Mouse (Mus musculus): ENCODE results near the gene Msantd1. TPM values are rescaled to one million over a fixed set of nuclear protein-coding genes. Genes with fewer than 3 reads are reported as not detected.
A peak's percentile ranks its signal among the peaks of the same experiment; 100 is the strongest.

The Msantd1 gene
- polyA plus RNA-seq, 1 experiment: 1.1 TPM

DNA sequence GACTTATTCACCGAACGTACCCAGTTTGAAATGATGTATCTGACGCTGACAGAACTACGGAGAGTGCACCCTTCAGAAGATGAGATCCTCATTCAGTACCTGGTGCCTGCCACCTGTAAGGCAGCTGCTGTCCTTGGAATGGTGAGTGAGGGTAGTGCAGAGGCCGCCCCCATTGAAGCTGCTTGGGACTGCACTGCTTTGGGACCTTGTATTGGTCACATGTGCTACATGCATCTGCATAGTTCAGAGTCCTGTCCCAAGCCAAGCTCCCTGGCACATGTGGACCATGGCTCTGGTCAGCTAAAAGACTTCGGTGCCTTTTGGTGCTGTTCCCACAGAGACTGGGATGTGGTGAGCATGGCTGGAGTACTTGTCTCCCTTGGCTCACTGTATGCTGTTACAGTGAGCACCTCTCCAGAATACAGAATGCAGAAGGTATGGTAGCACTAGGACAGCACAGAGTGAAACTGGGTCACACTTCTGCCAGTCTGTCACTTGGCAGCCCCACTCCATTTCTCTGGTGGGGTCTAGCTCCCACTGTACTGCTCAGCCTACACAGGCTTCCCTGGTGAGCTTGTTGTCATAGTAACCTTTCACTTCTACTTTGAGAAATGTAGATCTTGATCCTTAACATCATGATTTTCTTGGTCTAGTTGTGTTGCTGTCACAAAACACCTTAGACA, 7.9 kb upstream of the Msantd1 start:
- Histone ChIP-seq H3K27ac (ENCODE audit: insufficient read depth, low read depth, low read length) (no peak overlapping the region), H3K36me3 (ENCODE audit: control insufficient read depth, insufficient read depth, low read length) (peaks cover 2% of the 10 kb centered on the region), H3K4me1 (ENCODE audit: control insufficient read depth, insufficient read depth, low read length) (no peaks in the 10 kb centered on the region), H3K4me3 (ENCODE audit: insufficient read depth, low read depth, low read length) (no peak overlapping the region), H3K27me3 (replicated peaks; ENCODE audit: control insufficient read depth, insufficient read depth, low read length) (no peaks in the 10 kb centered on the region)
- no peak for DNase-seq
- TF ChIP-seq CTCF (conservative IDR thresholded peaks at IDR 0.05; ENCODE audit: insufficient read depth, insufficient read length, low read depth, low read length): no peak
- no peak for TF ChIP-seq POLR2A (IDR thresholded peaks at IDR 0.05; ENCODE audit: low read depth, low read length)
- 93% methylated on average over 6 of the region's 6 CpGs for WGBS

GRCm38 (mm10) chr5:34902371-34902770, 5.4 kb upstream of the Msantd1 start:
- Histone ChIP-seq H3K4me3 (ENCODE audit: insufficient read depth, low read depth, low read length) (no peak overlapping the region), H3K4me1 (ENCODE audit: control insufficient read depth, insufficient read depth, low read length) (no peaks in the 10 kb centered on the region), H3K27me3 (replicated peaks; ENCODE audit: control insufficient read depth, insufficient read depth, low read length) (no peaks in the 10 kb centered on the region), H3K36me3 (ENCODE audit: control insufficient read depth, insufficient read depth, low read length) (peaks cover 1% of the 10 kb centered on the region; the same call in 1 of the 2 replicates), H3K27ac (ENCODE audit: insufficient read depth, low read depth, low read length) (no peak overlapping the region)
- no peak for TF ChIP-seq CTCF (conservative IDR thresholded peaks at IDR 0.05; ENCODE audit: insufficient read depth, insufficient read length, low read depth, low read length)
- no peak for TF ChIP-seq POLR2A (IDR thresholded peaks at IDR 0.05; ENCODE audit: low read depth, low read length)
- DNase-seq: no peak

DNA sequence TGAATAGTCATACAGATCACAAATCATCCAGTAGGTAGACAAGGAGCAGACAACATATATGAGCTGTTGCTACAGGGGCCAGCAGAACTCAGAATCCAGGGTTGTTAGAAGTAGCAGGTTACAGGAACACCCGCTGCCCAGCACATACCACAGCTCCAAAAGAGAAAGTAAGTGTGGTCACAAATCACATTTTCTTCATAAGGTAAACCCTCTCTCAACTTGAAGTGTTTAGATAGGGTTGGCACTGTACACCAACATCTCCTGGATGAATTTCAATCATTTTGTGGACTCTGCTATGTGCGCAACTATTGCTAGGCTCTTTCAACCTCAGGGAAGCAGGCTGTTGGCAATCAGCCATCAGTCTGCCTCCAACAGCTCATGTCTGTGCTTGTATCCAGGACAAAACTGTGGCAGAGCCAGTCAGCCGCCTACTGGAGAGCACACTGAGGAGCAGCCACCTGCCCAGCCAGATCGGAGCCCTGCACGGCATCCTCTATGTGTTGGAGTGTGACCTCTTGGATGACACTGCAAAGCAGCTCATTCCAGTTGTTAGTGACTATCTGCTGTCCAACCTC, 4.9 kb upstream of the Msantd1 start:
- no peak for TF ChIP-seq POLR2A (IDR thresholded peaks at IDR 0.05; ENCODE audit: low read depth, low read length)
- no peak overlapping the region for H3K4me3 ChIP-seq (ENCODE audit: insufficient read depth, low read depth, low read length)
- DNase-seq: peak; percentile 29
- no peak overlapping the region for H3K27ac ChIP-seq (ENCODE audit: insufficient read depth, low read depth, low read length)
- WGBS: 78% methylated on average over 5 of the region's 5 CpGs
- peaks cover 1% of the 10 kb centered on the region; the same call in 1 of the 2 replicates for H3K36me3 ChIP-seq (ENCODE audit: control insufficient read depth, insufficient read depth, low read length)
- no peaks in the 10 kb centered on the region for H3K4me1 ChIP-seq (ENCODE audit: control insufficient read depth, insufficient read depth, low read length)
- no peaks in the 10 kb centered on the region for H3K27me3 ChIP-seq (replicated peaks; ENCODE audit: control insufficient read depth, insufficient read depth, low read length)

DNA sequence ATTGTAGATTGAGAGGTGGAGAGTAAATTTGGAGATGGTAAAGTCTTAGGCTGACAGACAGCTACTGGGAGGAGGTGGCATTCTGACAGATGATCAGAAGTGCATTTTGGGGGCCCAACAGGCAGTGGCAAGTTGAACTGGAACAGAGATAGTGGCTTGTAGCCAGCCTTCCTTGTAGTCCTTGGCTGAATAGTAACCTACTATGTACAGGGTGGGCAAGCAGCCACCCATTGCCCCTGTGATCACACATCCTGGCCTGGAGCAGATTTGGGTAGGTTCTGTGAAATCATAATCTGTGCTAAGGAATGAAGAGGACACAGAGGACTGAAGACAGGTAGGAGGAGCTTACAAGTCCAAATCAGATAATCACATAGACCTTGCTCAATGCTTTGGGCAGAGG, 3.4 kb upstream of the Msantd1 start:
- peaks cover 1% of the 10 kb centered on the region; the same call in 1 of the 2 replicates for H3K36me3 ChIP-seq (ENCODE audit: control insufficient read depth, insufficient read depth, low read length)
- TF ChIP-seq CTCF (conservative IDR thresholded peaks at IDR 0.05; ENCODE audit: insufficient read depth, insufficient read length, low read depth, low read length) (no peak), POLR2A (IDR thresholded peaks at IDR 0.05; ENCODE audit: low read depth, low read length) (no peak)
- DNase-seq: no peak
- no peak overlapping the region for H3K27ac ChIP-seq (ENCODE audit: insufficient read depth, low read depth, low read length)
- no peak overlapping the region for H3K4me3 ChIP-seq (ENCODE audit: insufficient read depth, low read depth, low read length)
- H3K27me3 ChIP-seq (replicated peaks; ENCODE audit: control insufficient read depth, insufficient read depth, low read length): no peaks in the 10 kb centered on the region
- no peaks in the 10 kb centered on the region for H3K4me1 ChIP-seq (ENCODE audit: control insufficient read depth, insufficient read depth, low read length)

- no peak overlapping the region for H3K4me3 ChIP-seq (ENCODE audit: insufficient read depth, low read depth, low read length)
- no peaks in the 10 kb centered on the region for H3K4me1 ChIP-seq (ENCODE audit: control insufficient read depth, insufficient read depth, low read length)
- H3K27ac ChIP-seq (ENCODE audit: insufficient read depth, low read depth, low read length): no peak overlapping the region
- TF ChIP-seq POLR2A (IDR thresholded peaks at IDR 0.05; ENCODE audit: low read depth, low read length): no peak
- TF ChIP-seq CTCF (conservative IDR thresholded peaks at IDR 0.05; ENCODE audit: insufficient read depth, insufficient read length, low read depth, low read length): no peak
- WGBS: 84% methylated on average over 4 of the region's 4 CpGs
- no peaks in the 10 kb centered on the region for H3K27me3 ChIP-seq (replicated peaks; ENCODE audit: control insufficient read depth, insufficient read depth, low read length)
- peaks cover 1% of the 10 kb centered on the region; the same call in 1 of the 2 replicates for H3K36me3 ChIP-seq (ENCODE audit: control insufficient read depth, insufficient read depth, low read length)
- DNase-seq: no peak
Observed at GRCm38 (mm10) chr5:34907230-34907629, 582 bp upstream of the Msantd1 start.

DNA sequence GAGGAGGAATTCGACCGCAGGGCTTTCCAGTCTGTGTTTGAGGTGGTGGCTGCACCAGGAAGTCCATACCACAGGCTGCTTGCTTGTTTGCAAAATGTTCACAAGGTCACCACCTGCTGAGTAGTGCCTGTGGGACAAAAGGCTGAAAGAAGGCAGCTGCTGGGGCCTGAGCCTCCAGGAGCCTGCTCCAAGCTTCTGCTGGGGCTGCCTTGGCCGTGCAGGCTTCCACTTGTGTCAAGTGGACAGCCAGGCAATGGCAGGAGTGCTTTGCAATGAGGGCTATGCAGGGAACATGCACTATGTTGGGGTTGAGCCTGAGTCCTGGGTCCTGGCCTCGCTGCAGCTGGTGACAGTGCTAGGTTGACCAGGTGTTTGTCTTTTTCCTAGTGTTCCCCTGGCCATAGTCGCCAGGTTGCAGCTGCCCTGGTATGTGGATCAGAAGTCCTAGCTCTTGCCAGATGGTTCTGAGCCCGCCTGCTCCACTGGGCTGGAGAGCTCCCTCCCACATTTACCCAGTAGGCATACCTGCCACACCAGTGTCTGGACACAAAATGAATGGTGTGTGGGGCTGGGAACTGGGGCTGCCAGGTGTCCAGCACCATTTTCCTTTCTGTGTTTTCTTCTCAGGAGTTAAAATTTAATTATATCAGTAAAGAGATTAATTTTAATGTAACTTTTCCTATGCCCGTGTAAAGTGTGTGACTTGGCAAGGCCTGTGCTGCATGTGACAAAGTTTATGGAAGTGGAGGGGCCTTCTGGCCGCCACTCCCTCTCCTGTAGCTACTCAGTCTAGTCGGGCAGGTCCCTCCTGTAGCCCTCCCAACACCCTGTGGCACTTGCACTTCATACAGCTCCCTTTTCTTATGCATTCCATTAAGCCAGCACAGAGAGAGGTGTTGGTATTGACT, 1.2 kb downstream of the Msantd1 start:
- 58% methylated on average over 9 of the region's 9 CpGs for WGBS
- H3K27ac ChIP-seq (ENCODE audit: insufficient read depth, low read depth, low read length): peak overlapping the region; percentile 61; the same call in 1 of the 2 replicates
- no peak for TF ChIP-seq CTCF (conservative IDR thresholded peaks at IDR 0.05; ENCODE audit: insufficient read depth, insufficient read length, low read depth, low read length)
- TF ChIP-seq POLR2A (IDR thresholded peaks at IDR 0.05; ENCODE audit: low read depth, low read length): no peak
- H3K4me3 ChIP-seq (ENCODE audit: insufficient read depth, low read depth, low read length): no peak overlapping the region
- no peaks in the 10 kb centered on the region for H3K27me3 ChIP-seq (replicated peaks; ENCODE audit: control insufficient read depth, insufficient read depth, low read length)
- H3K4me1 ChIP-seq (ENCODE audit: control insufficient read depth, insufficient read depth, low read length): no peaks in the 10 kb centered on the region
- DNase-seq: peak; percentile 32
- H3K36me3 ChIP-seq (ENCODE audit: control insufficient read depth, insufficient read depth, low read length): peaks cover 1% of the 10 kb centered on the region; the same call in 1 of the 2 replicates

Data from kidney, adult 2 months (tissue).